Mouse (Mus musculus) thymus, postnatal 10 days (tissue): ENCODE measurements around the gene Zfand3.
A peak's percentile ranks its signal among the peaks of the same experiment; 100 is the strongest.

Experiments
- DNase-seq, 2 experiments: peaks; one replicate each; pipeline ENCODE4 v3.0.0; 2021; ENCODE audit warnings: low spot score in 2 of 2

The Zfand3 gene

DNA sequence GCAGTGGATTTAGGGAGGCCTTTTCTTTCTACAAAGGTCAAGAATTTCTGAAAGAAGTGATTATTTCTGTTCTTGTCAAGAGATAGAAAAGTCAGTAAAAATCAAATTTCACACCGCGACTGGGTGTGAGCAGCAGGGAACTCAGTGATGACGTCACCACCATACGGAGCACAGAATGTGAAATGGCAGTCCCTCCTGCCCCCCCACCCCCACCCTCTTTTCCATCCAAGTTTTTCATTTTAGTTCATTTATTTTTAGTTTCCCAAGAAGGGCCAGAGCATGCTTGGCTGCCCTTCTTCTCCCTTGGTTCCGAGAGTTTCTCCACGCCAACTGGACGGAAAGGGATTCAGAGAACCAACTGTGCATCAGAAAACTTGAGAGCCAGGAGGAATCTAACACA, 6.8 kb upstream of the Zfand3 start:
- no peak for DNase-seq

DNA sequence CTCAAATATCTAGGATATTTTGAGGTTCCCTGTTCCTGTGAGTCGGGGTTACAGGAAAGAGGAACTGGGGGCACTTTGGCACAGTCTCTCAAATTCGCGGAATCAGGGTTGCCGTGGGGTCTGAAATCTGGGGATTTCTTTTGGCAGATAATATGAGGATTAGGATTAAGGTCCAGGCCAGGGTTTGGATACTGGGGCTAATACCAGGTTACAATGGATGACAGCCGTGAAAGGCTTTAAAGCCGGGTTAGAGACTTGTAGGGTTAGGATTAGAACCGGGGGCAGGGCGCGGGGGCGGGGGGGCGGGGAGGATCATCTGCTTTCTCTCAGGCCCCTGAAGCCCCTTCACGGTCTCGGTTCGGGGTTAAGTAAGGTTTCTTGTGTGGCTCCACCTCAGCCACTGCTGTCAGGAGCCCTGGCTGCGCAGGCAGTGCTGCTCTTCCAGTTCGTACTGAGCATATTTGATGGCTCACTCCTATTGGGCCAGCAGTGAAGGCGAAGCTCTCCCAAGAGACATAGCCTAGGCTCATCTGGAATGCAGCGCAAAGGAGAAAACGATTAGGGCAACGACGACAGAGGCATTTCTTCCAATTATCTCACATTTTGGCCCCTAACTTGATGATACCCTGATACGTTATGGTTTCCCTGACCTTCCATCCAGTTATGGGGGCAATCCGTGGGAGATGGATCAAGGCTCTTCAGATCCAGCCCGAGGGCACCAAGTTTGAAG, 5.8 kb upstream of the Zfand3 start:
- DNase-seq: no peak

GRCm38 (mm10) chr17:30005103-30005443, 540 bp downstream of the Zfand3 start:
- DNase-seq: peak in 1 of 2 experiments; percentile 63

GRCm38 (mm10) chr17:30005451-30005941, 963 bp downstream of the Zfand3 start:
- DNase-seq: peak; percentile 16 to 18

- no peak for DNase-seq
These were observed 2.3 kb downstream of the Zfand3 start for GRCm38 (mm10) chr17:30006877-30007276.

- DNase-seq: no peak
These were observed 3.4 kb downstream of the Zfand3 start for GRCm38 (mm10) chr17:30007883-30008282.

DNA sequence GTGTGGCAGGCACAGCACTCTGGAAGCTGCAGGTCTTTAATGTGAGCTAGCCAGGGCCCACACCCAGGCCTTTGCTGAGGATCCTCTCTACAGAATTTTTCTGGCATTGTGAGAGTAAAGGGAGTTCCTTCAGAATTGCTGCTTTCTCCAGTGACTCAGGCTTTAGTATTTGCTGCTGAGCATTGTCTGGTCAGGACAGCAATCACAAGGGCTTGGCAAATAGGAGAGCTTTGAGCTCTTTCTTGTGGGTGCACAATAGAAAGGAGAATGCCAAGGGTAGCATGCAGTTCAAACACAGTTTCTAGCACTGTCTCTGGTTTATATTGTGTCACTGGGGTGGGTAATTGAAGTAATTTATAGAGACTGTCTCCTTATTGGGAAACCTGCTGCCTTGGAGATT, 3.9 kb downstream of the Zfand3 start:
- DNase-seq: no peak

DNA sequence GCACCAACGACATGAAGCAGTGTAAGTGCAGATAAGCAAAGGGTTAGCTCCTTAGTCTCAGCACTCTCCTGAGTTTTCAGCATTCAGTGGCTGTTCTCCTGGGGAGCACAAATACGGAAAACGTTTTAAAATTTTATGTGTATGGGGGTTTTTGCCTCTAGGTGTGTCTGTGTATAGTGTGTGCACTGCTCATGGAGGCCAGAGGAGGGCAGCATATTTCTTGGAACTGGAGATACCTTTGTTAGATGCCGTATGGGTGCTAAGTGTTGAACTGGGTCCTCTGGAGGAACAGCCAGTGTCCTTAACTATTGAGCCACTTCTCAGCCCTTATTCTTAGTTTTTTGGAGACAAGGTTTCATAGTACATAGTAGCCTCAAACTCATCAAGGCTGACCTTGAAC, 10.1 kb downstream of the Zfand3 start:
- no peak for DNase-seq

DNA sequence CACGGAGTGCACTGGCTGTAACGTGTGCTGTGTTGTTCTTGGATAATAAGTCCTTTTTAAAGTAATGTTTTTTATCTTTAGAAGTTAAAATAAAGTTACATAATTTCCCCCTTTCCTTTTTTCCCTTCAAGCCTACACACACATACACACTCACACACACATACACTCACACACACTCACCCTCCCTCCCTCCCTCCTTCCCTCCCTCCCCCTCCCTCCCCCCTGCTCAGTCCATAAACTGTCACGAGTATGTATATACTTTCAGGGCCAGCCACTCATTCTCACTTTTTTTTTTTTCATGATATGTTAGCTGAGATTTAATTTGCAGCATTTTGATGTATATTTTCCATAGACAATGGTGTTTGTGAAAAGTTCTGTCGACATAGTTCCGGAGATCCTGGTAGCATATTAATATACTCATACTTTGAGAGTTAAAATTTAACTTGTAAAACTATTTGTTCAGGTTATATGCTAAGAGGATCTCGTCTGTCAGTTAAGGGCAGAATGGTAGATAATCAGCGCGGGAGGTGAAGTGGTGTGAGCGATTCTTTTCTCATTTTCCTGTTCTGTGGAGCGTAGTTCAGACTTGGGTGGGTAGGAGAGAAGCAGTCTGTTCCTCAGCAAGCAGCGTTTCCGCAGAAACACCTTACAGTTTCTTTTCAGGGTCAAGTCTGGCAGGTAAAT, 14.5 kb downstream of the Zfand3 start:
- no peak for DNase-seq

GRCm38 (mm10) chr17:30019942-30020341, 15.4 kb downstream of the Zfand3 start:
- DNase-seq: no peak

DNA sequence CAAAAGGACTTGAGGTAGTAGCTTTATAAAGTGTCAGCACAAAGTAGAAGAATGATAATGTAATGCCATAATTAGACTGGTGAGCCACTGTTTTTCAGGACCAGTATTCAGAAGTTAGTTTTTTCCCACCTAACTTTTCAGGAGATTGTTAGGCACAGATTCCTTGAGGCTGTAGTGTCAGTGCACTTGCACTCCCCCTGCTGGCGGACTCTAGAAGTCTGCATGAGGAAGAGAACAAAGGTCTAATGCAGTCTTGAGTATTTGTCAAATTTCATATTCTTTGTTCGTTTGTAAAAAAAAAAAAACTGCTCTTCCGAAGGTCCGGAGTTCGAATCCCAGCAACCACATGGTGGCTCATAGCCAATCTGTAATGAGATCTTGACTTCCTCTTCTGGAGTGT, 20.1 kb downstream of the Zfand3 start:
- DNase-seq: peak; percentile 36 to 74

- DNase-seq: no peak
These were observed 22.1 kb downstream of the Zfand3 start for GRCm38 (mm10) chr17:30026617-30027016.

DNA sequence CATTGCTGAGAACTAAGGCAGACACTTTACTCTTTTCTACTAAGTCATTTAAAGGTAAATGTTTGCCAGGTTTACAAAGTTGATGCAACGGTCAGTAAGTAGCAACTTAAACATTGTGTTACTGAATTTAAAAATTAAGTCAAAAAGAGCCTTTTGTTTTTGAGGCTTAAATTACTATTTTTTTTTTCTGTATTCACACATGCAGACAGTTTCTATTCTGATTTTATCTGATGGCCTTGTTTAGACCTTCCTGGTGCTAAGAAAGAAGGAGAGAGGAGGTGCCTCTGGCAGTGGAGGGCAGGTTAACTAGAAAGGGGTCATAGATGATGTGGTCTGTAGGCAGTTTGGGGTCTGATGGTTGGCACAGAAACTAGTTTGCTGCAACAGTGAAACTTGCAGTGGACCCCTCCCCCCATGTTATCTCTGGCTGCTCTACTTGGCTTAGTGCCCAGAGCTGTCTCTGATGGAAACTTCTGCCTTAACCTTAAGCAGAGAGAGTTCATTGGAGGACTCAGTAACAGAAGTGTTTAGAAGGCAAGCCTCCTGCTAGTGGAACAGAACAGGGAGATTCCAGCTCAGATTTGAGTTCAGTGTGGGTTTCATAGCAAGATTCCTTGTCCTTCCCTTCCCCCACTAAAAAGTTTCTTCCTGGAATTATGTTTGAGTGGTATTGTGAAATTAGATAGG, 23.0 kb downstream of the Zfand3 start:
- peak; percentile 36 to 56 for DNase-seq

DNA sequence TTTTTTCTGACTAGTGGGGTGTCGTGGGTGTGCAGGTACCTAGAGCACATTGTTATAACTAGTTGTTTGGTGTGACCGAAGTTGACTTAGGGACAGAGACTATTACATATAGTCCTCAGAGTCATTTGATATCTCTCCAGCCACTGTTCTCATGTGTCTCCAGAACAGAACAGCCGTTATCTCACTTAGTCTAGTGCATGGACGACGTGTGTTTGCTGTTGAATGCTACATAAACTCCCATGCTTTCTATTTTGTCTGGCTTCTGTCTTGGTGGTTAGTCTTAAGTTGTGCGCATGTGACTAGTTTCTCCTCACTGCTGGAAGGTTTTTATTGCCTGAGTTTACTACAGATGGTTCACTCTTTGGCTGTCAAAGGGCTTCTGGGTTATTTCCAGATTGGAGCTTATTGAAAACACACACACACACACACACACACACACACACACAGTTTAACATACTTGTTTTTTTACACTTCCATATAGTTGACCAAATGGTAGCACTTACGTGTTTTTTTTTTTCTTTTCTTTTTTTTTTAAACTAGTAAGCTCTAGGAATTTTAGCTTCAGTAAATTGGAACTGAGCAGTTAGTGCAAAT, 25.2 kb downstream of the Zfand3 start:
- DNase-seq: no peak

- DNase-seq: no peak
These were observed 28.3 kb downstream of the Zfand3 start for GRCm38 (mm10) chr17:30032796-30033195.

DNA sequence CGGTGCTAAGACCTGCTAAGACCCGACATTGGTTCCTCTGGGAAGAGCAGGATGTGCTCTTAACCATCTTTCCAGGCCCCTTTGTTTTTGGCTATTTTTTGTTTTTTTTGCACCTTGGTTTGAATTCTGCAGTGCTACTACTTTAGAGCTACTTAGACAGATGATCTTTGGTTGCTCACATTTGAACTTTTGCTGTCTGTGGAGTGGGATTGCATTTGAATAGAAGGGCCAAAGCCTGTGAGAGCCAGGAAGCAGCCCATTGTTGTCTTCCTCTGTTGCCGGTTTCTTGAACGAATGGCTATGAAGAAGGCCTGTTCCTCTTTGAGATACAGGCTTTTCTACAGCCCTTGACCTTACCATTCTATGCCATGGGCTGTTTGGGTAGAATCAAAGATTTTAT, 29.5 kb downstream of the Zfand3 start:
- no peak for DNase-seq

GRCm38 (mm10) chr17:30035216-30036005, 30.9 kb downstream of the Zfand3 start:
- peak; percentile 60 to 61 for DNase-seq

GRCm38 (mm10) chr17:30043163-30043822, 38.8 kb downstream of the Zfand3 start:
- no peak for DNase-seq

GRCm38 (mm10) chr17:30045181-30045580, 40.6 kb downstream of the Zfand3 start:
- DNase-seq: no peak

DNA sequence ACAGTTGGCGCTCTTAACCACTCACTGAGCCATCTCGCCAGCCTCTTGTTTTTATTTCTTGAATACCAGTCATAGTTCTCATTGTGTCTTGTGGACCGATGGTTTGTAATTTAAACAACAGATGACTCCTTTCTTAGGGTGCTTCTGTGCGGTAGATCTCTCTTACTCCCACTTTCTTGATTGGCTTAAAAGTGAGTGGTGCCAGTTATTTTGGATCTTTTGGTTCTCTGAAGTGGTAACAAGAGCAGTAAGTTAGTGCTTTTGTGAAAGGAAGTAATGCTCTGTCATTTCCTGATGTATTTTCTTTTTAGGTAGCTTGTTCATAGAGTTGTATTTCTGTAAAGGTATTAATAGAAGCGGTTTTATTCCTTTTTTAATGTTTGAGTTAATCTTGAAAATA, 42.1 kb downstream of the Zfand3 start:
- no peak for DNase-seq
